Mouse (Mus musculus): ENCODE results near the gene Zbtb11.
"Not testable (repeated sequence)": the region's sequence is repeated elsewhere in the genome, so short reads cannot be mapped to it uniquely, and the experiment has no call there.

The Zbtb11 gene

DNA sequence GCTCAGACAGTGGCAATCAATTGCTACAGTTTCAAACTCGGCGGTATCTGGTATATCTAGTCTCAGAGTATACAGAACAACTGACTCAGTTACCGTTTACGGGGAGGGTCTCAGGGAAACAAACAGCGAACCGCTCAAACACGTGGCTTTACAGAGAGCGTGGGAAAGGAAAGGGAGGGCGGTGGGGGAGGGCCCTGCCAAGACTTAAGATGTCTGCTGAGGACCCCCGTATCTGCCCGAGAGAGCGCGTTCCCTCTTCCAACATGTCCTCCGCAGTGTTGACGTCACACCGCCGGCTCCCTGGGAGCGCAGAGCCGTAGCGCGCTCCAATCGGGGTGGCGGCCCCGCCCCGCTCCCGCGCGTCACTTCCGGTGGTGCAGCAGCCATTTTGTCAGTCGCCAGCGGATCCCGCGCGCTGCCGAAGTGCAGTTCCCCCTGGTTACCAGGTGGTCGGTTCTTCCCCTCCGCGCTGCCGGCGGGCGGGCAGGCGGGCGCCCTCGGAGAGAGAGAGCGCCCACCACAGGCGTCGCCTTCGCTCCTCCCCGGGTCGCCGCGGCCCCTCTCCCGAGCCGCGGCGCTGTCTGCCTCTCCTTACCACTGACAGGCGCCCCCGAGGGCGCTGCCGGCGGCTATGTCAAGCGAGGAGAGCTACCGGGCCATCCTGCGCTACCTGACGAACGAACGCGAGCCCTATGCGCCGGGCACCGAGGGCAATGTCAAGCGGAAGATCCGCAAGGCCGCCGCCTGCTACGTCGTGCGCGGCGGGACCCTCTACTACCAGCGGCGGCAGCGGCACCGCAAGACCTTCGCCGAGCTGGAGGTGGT lies at the start of gene Zbtb11:
Zbtb11 (plus strand) TSS at position 453 of the 825 bp plus-strand sequence.
- peak; percentile 93 for ATAC-seq (ENCODE audit: insufficient number of reproducible peaks, low FRiP score, low TSS enrichment)

DNA sequence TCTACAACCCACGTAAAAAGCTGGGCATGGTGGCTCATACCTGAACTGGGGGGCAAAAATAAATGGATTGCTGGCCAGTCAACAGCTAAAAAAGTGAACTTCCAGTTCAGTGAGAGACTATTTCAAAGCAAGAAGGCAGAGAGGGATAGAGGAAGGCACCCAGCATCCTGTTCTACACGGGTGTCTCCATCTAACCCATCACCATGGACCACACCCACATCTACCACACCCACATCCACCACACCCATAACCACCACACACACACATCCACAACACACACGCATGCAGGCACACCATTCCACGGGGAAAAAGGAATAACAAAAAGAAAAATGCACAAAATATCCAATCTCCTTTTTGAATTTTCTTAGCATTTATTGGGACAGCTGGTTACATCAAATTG lies 49.7 kb upstream of the Zbtb11 start:
- no peak for ATAC-seq (ENCODE audit: insufficient number of reproducible peaks, low FRiP score, low TSS enrichment)

DNA sequence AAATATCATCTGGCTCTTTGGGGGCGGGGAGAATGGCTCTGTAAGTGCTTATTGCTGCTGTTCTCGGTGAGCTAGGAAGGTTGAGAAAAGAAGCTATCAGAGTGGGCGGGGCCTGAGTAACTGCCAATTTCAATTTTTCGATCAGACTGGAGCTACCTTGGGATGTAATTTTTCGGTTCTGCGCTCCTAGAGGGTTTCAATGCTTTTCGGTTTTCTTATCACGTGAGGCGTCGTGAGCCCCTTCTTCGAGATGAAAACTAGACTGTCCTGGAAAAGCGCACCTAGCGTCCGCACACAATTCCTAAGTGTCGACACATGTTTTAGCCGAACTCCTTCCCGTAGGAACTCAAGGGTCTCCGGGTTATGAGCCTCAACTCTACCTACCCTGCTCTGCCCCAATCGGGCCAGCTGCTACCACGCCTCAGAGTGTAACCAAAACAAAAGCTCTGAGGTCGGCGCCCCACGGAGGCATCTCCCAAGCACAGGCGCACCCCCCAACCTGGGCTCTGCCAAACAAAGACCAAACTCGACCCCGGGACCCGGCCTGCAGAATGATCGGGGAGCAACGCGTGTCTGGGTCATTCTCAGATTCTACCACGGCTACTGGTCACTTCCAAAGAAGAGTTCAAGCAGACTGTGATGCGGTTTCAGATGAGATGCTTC lies 39.9 kb upstream of the Zbtb11 start:
- peak; percentile 33 for ATAC-seq (ENCODE audit: insufficient number of reproducible peaks, low FRiP score, low TSS enrichment)

DNA sequence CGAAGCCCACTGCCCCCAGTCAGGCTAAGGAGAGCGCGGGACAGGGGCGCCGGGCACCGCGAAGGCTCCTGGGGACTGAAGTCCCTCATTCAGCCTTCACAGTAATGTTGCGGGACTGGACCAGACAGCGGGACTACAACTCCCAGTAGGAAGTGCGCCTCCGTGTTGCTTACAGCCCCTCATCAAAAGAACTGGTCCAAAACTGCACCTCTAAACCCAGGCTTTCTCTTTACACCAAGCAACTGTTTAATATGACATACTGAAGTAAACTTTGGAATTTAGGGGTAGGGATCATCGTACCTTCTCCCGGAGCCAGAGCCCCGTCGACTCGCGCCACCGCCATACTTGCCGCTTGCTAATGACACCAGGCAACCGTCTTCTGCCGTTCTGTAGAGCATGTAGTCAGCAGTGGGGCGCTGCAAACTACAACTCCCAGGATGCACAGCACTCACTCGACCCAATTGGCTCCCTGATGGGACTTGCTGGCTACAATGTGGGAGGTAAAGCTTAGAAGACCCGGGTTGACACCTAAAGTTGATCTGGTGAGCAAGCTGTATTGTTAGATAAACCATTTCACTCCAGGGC lies 39.1 kb upstream of the Zbtb11 start, which contains the start of gene Cep97:
Cep97 (minus strand) TSS at position 403 of the 585 bp plus-strand sequence.
- ATAC-seq (ENCODE audit: insufficient number of reproducible peaks, low FRiP score, low TSS enrichment): peak; percentile 99

DNA sequence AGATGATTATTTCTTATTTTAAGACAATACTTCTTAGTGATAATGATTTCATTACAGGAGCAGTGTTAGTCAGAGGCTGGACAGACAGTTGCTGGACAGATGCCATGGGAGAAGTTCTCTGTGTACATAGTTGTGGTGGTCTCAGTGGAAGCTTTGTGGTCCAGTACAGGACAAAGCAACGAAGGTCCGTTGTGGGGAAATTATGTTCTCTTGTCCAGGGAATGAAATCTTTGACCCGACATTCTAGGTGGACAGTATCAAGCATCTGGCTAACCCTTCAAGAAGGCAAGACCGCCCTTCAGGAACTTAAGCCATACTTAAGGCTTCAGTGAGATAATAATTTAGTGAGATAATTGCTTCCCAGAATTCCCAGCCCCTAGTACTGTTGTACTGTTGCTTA lies 34.9 kb upstream of the Zbtb11 start:
- ATAC-seq (ENCODE audit: insufficient number of reproducible peaks, low FRiP score, low TSS enrichment): no peak

DNA sequence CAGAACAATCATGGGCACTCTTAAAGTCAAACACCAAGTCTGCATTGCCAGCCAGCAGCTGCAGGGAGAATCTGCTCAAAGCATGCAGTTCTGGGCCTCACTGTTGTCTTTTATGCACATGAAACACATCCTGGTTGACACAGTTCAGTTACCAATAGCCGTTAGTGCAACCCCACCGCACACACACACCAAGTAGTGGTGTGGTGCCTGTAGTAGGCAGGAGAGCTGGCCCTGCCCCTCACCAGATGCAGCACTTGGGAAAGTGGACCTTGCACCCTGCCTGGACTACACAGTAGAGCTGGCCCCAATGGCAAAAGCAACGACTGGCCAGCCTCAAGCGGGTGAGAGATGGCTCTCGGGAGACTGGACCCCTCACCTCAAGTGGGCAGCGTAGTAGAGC lies 34.0 kb upstream of the Zbtb11 start:
- no peak for ATAC-seq (ENCODE audit: insufficient number of reproducible peaks, low FRiP score, low TSS enrichment)

DNA sequence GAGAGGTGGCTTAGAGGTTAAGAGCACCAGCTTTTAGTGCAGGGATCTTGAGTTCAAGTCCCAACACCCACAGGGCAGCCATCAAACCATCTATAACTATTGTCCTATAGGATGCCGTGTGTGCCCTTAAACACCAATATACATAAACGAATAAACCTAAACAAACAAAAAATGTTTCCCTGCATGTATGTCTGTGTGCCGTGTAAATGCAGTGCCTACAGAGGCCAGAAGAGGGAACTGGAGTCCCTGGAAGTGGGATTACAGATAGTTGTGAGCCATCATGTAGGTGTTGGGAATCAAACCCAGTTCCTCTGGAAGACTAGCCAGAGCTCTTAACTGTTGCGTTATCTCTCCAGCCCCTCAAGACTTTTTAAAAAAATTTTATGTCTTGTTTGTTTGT lies 32.9 kb upstream of the Zbtb11 start:
- ATAC-seq (ENCODE audit: insufficient number of reproducible peaks, low FRiP score, low TSS enrichment): no peak

DNA sequence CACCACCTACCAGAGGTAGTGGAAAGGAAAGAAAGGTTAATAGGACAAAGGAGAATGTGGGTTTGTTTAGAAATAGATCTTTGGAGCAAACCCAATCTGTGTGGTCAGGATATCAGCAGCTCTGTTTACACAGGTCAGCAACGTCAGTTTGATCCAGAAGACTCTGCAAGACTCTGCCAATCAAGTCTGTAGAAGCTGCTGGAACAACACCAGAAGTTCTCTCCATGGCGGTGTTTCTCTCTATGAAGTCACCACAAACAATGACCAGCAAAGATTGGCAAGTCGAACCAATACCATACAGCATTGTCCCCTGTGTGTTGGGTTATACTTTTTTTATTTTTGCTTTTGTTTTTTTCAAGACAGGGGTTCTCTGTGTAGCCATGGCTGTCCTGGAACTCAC lies 26.4 kb upstream of the Zbtb11 start:
- no peak for ATAC-seq (ENCODE audit: insufficient number of reproducible peaks, low FRiP score, low TSS enrichment)

DNA sequence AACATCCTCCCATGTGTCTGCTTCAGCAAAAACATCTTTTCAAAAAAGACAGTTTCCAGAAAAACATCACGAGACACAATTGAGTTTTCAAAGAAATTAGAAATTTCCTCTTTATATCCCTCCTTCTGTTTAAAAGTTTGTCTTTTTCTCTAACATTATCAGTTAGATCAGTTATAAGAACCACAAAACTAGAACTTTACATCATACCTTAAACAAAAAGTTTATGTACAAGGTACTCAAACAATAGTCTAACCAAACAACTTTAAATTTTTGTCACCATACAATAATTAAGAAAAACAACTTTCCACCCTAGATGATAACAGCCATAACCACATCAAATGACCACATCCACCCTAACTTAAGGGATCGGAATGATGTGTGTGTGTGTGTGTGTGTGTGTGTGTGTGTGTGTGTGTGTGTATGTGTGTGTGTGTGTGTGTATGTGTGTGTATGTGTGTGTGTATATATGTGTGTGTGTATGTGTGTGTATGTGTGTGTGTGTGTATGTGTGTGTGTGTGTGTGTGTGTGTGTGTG lies 25.7 kb upstream of the Zbtb11 start:
- not testable (repeated sequence) for ATAC-seq (ENCODE audit: insufficient number of reproducible peaks, low FRiP score, low TSS enrichment)

DNA sequence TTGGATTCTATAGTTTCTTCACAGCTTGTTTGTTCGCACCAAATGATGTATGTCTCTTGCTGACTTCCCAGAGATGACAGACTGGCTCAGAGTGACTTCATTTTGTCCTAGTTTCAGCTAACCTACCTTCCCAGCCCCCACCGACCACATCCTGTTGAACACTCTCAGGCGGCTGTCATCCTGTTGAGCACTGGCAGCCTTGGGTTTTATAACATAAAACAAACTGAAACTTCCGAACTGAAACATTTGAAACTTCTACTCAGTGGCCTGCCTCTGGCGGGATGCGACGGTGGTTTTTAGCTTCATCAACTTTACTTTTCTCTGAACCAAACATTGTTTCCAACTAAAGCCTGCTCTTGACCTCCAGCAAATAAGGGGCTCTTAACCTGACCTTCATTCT lies 24.7 kb upstream of the Zbtb11 start:
- ATAC-seq (ENCODE audit: insufficient number of reproducible peaks, low FRiP score, low TSS enrichment): no peak

DNA sequence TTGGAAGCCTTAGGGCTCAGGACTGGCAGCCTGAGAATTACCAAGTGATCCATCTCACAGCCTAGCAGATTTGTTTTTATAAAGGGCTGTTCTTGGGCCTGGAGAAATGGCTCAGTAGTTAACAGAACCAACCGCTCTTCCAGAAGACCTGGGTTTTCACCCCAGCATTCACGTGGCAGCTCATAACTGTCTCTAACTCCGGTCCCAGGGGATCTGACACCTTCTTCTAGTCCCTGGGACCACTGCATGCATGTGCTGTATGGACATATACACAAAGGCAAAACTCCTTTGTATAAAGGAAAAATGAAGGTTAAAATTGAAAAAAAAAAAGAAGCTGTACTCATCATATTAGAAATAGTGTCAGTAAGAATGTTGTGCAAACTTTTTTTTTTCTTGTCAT lies 23.2 kb upstream of the Zbtb11 start:
- ATAC-seq (ENCODE audit: insufficient number of reproducible peaks, low FRiP score, low TSS enrichment): no peak

DNA sequence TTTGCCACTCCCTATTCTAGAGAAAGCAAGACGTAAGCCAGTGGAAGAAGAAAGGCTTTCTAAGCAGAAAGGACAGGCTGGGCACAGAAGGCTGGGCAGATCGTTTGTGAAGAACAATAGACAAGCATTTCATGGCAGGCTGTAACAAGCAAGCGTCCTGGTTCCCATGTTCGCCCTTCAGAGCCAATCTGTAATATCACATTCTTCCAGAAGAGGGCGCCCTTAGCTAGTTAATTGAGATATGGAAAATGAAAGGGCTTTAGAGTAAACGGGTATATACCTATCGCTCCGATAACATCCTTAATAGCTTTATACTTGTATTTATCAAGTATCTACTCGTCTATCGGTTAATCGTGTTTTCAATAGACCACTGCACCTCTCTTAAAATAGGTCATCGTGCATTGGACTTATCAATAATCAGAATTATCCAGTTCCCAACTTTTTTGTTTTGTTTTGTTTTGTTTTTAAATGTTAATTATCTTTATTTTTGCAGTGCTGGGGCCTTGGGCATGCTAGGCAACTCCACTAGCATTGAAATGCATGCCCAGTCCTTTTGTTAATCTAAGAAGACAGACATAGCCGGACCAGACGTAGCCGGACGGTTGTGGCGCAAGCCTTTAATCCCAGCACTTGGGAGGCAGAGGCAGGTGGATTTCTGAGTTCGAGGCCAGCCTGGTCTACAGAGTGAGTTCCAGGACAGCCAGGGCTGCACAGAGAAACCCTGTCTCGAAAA lies 22.6 kb upstream of the Zbtb11 start:
- peak; percentile 90 for ATAC-seq (ENCODE audit: insufficient number of reproducible peaks, low FRiP score, low TSS enrichment)

DNA sequence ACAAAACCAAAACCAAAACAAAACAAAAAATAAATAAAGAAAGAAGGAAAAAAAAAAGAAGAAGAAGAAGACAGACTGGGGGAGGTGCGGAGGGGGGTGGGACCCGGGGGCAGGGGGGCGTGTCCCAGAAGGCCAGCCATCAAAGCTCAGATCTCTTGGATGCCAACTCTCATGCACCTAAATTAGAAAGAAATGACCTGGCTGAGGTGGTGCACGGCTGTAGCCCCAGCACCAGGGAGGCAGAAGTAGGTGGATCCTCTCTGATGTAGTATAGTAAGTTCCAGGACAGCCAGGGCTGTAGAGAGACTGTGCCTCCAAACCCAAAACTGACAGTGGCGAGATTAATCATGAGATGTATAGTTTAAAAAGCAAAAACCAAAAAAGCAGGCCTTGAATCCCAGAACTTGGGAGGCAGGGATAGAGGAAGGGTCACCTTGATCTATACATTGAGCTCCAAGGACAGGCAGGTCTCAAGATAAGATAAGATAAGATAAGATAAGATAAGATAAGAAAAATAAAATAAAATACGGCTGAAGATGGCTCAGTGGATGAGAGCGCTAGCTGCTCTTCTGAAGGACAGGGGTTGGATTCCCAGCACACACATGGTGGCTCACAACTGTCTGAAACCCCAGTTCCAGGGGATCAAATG lies 21.9 kb upstream of the Zbtb11 start:
- ATAC-seq (ENCODE audit: insufficient number of reproducible peaks, low FRiP score, low TSS enrichment): no peak

DNA sequence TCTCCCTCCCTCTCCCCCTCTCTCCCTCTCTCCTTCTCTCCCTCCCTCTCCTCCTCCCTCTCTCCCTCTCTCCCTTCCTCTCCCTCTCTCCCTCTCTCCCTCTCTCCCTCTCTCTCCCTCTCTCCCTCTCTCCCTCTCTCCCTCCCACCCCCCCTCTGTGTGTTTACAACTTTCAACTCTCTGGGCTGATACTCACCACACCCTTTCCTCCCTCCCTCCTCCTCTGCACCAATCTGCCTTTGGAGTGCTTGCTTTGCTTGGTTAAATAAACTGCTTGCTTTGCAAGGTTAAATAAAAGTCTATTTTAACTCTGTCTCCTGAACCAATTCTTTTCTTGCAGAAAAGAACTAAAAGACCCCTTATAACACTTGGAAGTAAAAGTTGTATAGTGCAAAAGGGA lies 20.9 kb upstream of the Zbtb11 start:
- no peak for ATAC-seq (ENCODE audit: insufficient number of reproducible peaks, low FRiP score, low TSS enrichment)

DNA sequence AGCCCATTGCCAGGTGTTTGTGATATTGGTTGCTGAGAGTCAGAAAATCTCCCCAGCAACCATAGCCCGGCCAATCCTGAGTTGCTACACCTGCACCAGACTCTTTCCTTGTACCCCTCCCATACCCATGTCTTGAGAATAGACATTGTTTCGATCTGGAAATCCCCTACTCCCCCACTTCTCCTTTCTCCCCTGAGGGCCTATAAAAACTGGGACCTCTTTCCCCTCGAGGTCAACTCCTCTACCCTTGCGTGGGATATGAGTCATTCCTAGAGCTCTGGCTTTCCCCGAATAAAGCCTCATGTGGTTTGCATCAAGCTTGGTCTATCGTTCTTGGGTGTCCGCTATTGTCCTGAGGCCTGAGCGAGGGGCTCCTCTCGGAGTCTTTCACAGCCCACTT lies 19.5 kb upstream of the Zbtb11 start:
- not testable (repeated sequence) for ATAC-seq (ENCODE audit: insufficient number of reproducible peaks, low FRiP score, low TSS enrichment)

DNA sequence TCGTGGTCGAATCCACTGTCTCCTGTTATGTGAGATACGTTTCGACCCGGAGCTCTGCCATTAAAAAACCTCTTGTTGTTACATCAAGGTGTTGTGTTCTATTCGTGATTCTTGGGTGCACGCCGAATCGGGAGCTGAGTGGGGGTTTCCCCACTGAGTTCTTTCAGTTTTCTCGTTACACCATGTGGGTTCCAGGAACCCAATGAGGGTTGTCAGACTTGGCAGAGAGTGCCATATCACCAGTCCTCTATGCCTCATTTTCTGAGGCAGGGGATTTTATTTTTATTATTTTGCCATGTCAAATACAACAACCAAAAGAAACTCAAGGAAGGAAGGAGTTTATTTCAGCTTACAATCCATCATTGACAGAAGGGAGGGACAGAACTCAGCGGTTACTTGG lies 10.6 kb upstream of the Zbtb11 start:
- not testable (repeated sequence) for ATAC-seq (ENCODE audit: insufficient number of reproducible peaks, low FRiP score, low TSS enrichment)

DNA sequence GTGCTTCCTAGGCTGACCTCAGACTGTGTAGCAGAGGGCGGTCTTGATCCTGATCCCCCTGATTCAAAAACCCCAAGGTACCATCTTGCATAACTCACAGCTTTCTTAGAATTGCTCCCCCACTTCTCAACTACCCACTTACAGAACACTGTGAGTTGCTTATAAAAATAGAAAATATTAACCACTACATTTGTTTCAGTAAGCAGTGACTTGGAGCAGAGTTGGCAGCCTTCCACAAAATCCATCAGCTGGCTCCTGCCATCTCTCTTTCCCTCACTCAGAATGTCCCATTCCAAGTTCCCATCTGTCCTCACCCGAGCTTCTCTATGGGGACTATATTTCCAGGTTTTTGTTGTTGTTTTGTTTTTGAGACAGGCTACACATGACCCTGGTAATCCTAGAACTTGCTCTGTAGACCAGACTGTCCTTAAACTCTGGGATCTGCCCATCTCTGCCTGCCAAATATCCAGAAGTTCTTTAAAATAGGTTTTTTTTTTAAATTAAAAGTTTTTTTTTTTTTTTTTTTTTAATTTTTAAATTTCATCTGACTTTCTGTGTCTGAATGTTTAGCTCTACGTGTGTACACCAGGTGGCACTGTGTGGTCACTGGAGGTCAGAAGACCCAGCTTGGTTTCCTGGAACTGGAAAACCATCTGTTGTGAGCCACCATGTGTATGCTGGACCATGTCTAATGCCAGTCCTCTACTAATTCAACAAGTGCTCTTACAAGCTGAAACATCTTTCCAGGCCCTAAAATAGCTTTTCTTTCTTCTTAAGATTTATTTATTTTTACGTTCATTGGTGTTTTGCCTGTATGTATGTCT lies 9.3 kb upstream of the Zbtb11 start:
- ATAC-seq (ENCODE audit: insufficient number of reproducible peaks, low FRiP score, low TSS enrichment): no peak

DNA sequence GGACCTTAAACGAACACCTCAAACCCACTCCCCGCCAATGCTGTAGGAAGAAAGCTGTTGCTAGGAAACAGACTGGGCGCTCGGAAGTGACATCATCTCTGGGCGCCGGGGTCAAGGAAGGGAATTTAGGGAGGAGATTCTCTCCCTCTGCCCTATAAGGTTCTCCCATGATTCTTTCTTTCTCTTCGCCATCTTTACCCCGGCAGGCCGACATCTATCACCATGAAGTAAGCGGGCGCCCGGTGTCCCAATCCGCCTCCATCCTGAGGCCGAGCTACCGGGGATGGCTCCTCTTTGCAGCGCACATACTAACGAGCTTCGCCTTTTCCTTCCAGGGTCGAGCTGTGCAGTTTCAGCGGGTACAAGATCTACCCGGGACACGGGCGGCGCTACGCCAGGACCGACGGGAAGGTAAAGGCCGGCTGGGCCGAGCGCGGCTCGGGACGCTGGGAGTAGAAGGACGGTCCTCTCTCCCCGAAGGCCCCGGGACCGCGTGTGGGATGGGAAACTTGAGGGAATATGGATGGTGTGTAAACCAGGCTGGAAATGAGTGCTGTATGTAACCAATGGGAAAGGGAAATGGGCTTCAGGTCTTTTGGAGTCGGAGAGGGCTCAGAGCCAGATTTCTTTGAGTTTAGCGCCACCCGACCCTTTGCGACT lies 7.3 kb upstream of the Zbtb11 start, which contains the start of gene Rpl24:
Rpl24 (plus strand) TSS at position 64 of the 660 bp plus-strand sequence.
- ATAC-seq (ENCODE audit: insufficient number of reproducible peaks, low FRiP score, low TSS enrichment): peak; percentile 95

DNA sequence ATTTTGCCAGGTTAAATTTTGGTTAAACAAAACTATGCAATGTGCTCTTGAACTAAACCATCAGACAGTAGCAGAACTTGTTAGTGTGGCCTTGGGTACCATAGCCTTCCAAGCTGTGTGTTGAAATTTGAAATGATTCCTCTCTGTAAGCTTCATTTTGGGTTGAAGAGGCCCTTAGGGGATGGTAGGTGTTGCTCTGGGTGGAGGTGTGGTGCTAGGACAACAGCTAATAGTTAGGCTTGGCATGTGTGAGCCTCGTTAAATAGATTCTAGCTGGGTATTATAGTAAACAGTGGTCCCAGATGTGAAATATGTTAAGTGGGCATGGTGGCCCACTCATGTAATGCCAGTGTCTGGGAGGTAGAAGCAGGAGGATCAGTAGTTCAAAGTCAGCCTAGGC lies 6.5 kb upstream of the Zbtb11 start:
- no peak for ATAC-seq (ENCODE audit: insufficient number of reproducible peaks, low FRiP score, low TSS enrichment)

Measured in cerebellum, adult (tissue).